Mouse (Mus musculus): ENCODE results near the gene Sfxn2. TPM values are rescaled to one million over a fixed set of nuclear protein-coding genes. Genes with fewer than 3 reads are reported as not detected.

Sfxn2 gene
- polyA plus RNA-seq, 1 experiment: 1.3 TPM

- peaks cover 5% of the 10 kb centered on the region for H3K36me3 ChIP-seq (ENCODE audit: control insufficient read depth, insufficient read depth, low read length)
- no peak overlapping the region for H3K27ac ChIP-seq (ENCODE audit: insufficient read depth, low read depth, low read length)
- H3K4me1 ChIP-seq (ENCODE audit: control insufficient read depth, insufficient read depth, insufficient read length, low read length): no peaks in the 10 kb centered on the region
- WGBS: 72% methylated on average over 10 of the region's 10 CpGs
- no peak overlapping the region for H3K4me3 ChIP-seq (ENCODE audit: low read depth, low read length)
- TF ChIP-seq POLR2A (IDR thresholded peaks at IDR 0.05; ENCODE audit: low read depth, low read length): no peak
- H3K27me3 ChIP-seq (ENCODE audit: control insufficient read depth, insufficient read depth, low read length): no peaks in the 10 kb centered on the region
Observed at GRCm38 (mm10) chr19:46628403-46628802, 55.2 kb downstream of the Sfxn2 start.

- H3K27ac ChIP-seq (ENCODE audit: insufficient read depth, low read depth, low read length): no peak overlapping the region
- H3K4me1 ChIP-seq (ENCODE audit: control insufficient read depth, insufficient read depth, insufficient read length, low read length): no peaks in the 10 kb centered on the region
- H3K4me3 ChIP-seq (ENCODE audit: low read depth, low read length): no peak overlapping the region
- H3K36me3 ChIP-seq (ENCODE audit: control insufficient read depth, insufficient read depth, low read length): peaks cover 5% of the 10 kb centered on the region
- 81% methylated on average over 9 of the region's 9 CpGs for WGBS
- H3K27me3 ChIP-seq (ENCODE audit: control insufficient read depth, insufficient read depth, low read length): no peaks in the 10 kb centered on the region
- TF ChIP-seq CTCF (IDR thresholded peaks at IDR 0.05; ENCODE audit: extremely low read depth, insufficient read length, insufficient replicate concordance, low read depth, low read length) (no peak), POLR2A (IDR thresholded peaks at IDR 0.05; ENCODE audit: low read depth, low read length) (no peak)
Observed at GRCm38 (mm10) chr19:46629807-46630206, 56.6 kb downstream of the Sfxn2 start.

GRCm38 (mm10) chr19:46631637-46632036 lies 58.5 kb downstream of the Sfxn2 start:
- H3K36me3 ChIP-seq (ENCODE audit: control insufficient read depth, insufficient read depth, low read length): peaks cover 2% of the 10 kb centered on the region
- H3K4me1 ChIP-seq (ENCODE audit: control insufficient read depth, insufficient read depth, insufficient read length, low read length): no peaks in the 10 kb centered on the region
- no peak overlapping the region for H3K27ac ChIP-seq (ENCODE audit: insufficient read depth, low read depth, low read length)
- WGBS: 90% methylated on average over 9 of the region's 9 CpGs
- H3K4me3 ChIP-seq (ENCODE audit: low read depth, low read length): no peak overlapping the region
- H3K27me3 ChIP-seq (ENCODE audit: control insufficient read depth, insufficient read depth, low read length): no peaks in the 10 kb centered on the region
- no peak for TF ChIP-seq POLR2A (IDR thresholded peaks at IDR 0.05; ENCODE audit: low read depth, low read length)
- no peak for TF ChIP-seq CTCF (IDR thresholded peaks at IDR 0.05; ENCODE audit: extremely low read depth, insufficient read length, insufficient replicate concordance, low read depth, low read length)

DNA sequence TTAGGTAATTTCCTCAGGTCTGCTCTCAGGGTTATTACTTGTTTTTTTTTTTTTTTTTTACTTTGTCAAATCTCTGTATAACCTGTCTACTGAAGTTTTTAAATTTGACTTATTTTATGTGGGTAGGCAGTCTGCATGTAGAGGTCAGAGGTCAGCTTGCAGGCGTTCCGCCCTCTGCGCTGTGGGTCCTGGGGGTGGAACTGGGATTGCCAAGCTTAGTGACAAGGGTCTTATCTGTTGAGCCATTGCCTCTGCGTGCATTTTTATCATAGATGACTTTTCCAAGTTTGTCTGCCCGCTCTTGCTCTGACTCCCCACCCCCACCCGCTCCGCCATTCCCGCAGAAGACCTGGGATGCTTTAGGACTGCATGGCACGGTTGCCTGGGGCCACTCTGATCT lies 62.6 kb downstream of the Sfxn2 start:
- TF ChIP-seq POLR2A (IDR thresholded peaks at IDR 0.05; ENCODE audit: low read depth, low read length): no peak
- TF ChIP-seq CTCF (IDR thresholded peaks at IDR 0.05; ENCODE audit: extremely low read depth, insufficient read length, insufficient replicate concordance, low read depth, low read length): no peak
- no peak overlapping the region for H3K27ac ChIP-seq (ENCODE audit: insufficient read depth, low read depth, low read length)
- no peak overlapping the region for H3K4me3 ChIP-seq (ENCODE audit: low read depth, low read length)
- WGBS: 71% methylated on average over 9 of the region's 9 CpGs
- no peaks in the 10 kb centered on the region; the same call in 1 of the 2 replicates for H3K4me1 ChIP-seq (ENCODE audit: control insufficient read depth, insufficient read depth, insufficient read length, low read length)
- H3K27me3 ChIP-seq (ENCODE audit: control insufficient read depth, insufficient read depth, low read length): no peaks in the 10 kb centered on the region
- H3K36me3 ChIP-seq (ENCODE audit: control insufficient read depth, insufficient read depth, low read length): peaks cover 17% of the 10 kb centered on the region

DNA sequence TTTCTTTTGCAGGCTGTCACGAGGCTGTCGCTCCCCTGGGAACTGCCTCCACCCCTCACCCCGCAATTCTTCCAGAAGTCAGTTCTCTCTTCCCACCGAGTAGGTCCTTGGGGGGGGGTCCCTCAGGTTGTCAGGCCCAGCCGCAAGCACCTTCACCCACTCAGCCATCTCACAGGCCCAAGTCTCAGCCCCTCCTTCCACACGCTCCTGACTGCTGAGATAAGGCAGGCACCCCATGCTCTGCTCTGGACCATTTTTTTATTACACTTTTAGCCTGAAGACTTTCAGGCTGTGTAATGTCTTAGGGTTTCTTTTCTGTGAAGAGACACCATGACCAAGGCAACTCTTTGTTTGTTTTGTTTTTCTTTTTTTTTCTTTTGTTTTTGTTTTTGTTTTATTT lies 64.4 kb downstream of the Sfxn2 start:
- Histone ChIP-seq H3K4me1 (ENCODE audit: control insufficient read depth, insufficient read depth, insufficient read length, low read length) (peaks cover 4% of the 10 kb centered on the region; the same call in 1 of the 2 replicates), H3K27me3 (ENCODE audit: control insufficient read depth, insufficient read depth, low read length) (no peaks in the 10 kb centered on the region), H3K36me3 (ENCODE audit: control insufficient read depth, insufficient read depth, low read length) (peaks cover 17% of the 10 kb centered on the region), H3K27ac (ENCODE audit: insufficient read depth, low read depth, low read length) (no peak overlapping the region), H3K4me3 (ENCODE audit: low read depth, low read length) (no peak overlapping the region)
- WGBS: 90% methylated on average over 6 of the region's 6 CpGs
- no peak for TF ChIP-seq CTCF (IDR thresholded peaks at IDR 0.05; ENCODE audit: extremely low read depth, insufficient read length, insufficient replicate concordance, low read depth, low read length)
- no peak for TF ChIP-seq POLR2A (IDR thresholded peaks at IDR 0.05; ENCODE audit: low read depth, low read length)

DNA sequence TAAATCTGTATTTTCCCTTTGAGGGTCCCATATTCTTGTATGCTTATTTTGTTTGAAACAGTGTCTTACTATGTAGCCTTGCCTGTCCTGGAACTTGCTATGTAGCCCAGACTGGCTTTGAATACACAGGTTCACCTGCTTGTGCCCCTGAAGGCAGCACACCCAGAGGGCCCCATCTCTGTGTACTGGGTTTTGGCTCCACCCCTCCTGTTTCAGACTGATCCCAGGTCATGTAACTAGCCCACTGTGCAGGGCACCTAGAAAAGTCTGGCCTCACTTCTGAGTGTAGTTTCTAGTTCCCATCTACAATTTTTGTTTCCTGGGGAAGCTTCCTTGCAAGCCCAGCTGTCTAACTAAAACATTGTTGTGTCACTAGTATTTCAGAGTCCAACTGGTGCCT lies 65.9 kb downstream of the Sfxn2 start:
- Histone ChIP-seq H3K36me3 (ENCODE audit: control insufficient read depth, insufficient read depth, low read length) (peaks cover 17% of the 10 kb centered on the region), H3K27ac (ENCODE audit: insufficient read depth, low read depth, low read length) (no peak overlapping the region), H3K27me3 (ENCODE audit: control insufficient read depth, insufficient read depth, low read length) (no peaks in the 10 kb centered on the region), H3K4me3 (ENCODE audit: low read depth, low read length) (no peak overlapping the region), H3K4me1 (ENCODE audit: control insufficient read depth, insufficient read depth, insufficient read length, low read length) (peaks cover 4% of the 10 kb centered on the region; the same call in 1 of the 2 replicates)
- no peak for TF ChIP-seq POLR2A (IDR thresholded peaks at IDR 0.05; ENCODE audit: low read depth, low read length)
- TF ChIP-seq CTCF (IDR thresholded peaks at IDR 0.05; ENCODE audit: extremely low read depth, insufficient read length, insufficient replicate concordance, low read depth, low read length): no peak

DNA sequence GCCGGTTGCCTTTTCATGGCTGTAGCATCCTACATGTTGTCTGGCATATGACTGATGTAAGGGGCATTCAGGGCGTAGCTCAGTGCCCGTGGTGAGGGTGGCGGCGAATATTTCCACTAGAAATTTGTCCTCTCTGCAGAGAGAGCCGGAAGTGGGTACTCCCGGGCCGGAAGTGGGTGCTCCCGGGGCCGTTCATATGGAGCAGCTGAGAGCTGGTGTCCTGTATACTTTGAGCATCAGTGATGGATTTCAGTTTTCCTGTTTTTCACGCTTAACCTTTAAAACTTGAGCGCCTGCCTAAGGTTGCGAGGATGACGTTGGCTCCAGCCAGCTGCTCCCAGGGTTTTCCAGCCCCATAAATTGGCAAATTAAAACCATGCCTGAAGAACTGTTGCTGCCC lies 66.3 kb downstream of the Sfxn2 start:
- no peak overlapping the region for H3K4me3 ChIP-seq (ENCODE audit: low read depth, low read length)
- peaks cover 21% of the 10 kb centered on the region for H3K36me3 ChIP-seq (ENCODE audit: control insufficient read depth, insufficient read depth, low read length)
- WGBS: 86% methylated on average over 14 of the region's 14 CpGs
- no peaks in the 10 kb centered on the region for H3K27me3 ChIP-seq (ENCODE audit: control insufficient read depth, insufficient read depth, low read length)
- TF ChIP-seq POLR2A (IDR thresholded peaks at IDR 0.05; ENCODE audit: low read depth, low read length): no peak
- TF ChIP-seq CTCF (IDR thresholded peaks at IDR 0.05; ENCODE audit: extremely low read depth, insufficient read length, insufficient replicate concordance, low read depth, low read length): no peak
- no peak overlapping the region for H3K27ac ChIP-seq (ENCODE audit: insufficient read depth, low read depth, low read length)
- peaks cover 9% of the 10 kb centered on the region for H3K4me1 ChIP-seq (ENCODE audit: control insufficient read depth, insufficient read depth, insufficient read length, low read length)

DNA sequence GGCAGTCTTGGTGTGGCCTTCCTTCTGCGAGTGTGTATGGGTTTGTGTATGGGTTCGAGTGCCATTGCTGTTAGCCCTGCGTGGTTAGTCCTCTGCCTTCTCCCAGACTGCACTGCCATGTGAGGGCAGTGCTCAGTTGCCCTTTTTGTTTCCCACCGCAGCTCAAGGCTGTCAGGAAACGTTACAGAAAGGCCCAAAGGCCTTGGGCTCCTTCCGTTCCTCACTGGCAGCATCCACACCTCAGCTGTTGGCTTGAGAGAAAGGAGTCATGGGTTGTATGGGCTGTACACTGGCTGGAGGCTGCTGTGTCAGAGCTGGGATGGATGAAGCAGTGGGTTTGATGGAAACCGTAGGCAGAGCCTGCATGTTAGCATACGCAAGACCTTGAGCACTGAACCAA lies 67.6 kb downstream of the Sfxn2 start:
- no peak for TF ChIP-seq CTCF (IDR thresholded peaks at IDR 0.05; ENCODE audit: extremely low read depth, insufficient read length, insufficient replicate concordance, low read depth, low read length)
- TF ChIP-seq POLR2A (IDR thresholded peaks at IDR 0.05; ENCODE audit: low read depth, low read length): no peak
- H3K27ac ChIP-seq (ENCODE audit: insufficient read depth, low read depth, low read length): no peak overlapping the region
- no peaks in the 10 kb centered on the region for H3K27me3 ChIP-seq (ENCODE audit: control insufficient read depth, insufficient read depth, low read length)
- peaks cover 13% of the 10 kb centered on the region for H3K4me1 ChIP-seq (ENCODE audit: control insufficient read depth, insufficient read depth, insufficient read length, low read length)
- peaks cover 33% of the 10 kb centered on the region for H3K36me3 ChIP-seq (ENCODE audit: control insufficient read depth, insufficient read depth, low read length)
- H3K4me3 ChIP-seq (ENCODE audit: low read depth, low read length): no peak overlapping the region
- WGBS: 93% methylated on average over 8 of the region's 8 CpGs
